Mouse (Mus musculus) regulatory T cell (primary cell): ENCODE results near the gene Jade2.

Source experiments
- in situ Hi-C: fragments of 300-600 bp; cut with MboI, MseI; formaldehyde crosslinking; loops from one replicate; pipeline ENCODE4 v1.15.1; 2025; ENCODE audit warnings: high pct_unique_total_duplicates

Gene Jade2

GRCm38 (mm10) chr11:51835598-51835997 is 21.9 kb downstream of the Jade2 start:
- in situ Hi-C loops: no loop called here

DNA sequence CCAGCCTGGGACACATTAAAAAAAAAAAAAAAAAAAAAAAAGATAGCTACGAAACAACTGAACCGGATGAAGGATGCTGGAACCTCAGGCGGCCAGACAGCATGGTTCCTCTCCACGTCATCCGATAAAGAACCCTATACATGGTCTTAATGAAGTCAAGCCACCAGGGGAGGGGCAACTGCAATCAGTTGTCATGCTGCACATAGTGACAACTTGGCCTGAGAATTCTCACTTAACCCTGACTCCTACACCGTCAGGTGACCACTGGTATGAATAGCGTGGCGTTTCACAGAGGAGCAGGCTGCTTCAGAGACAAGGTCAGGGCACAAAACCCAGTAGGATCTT is 23.4 kb downstream of the Jade2 start:
- in situ Hi-C loops: no loop called here

GRCm38 (mm10) chr11:51833393-51834066 is 23.9 kb downstream of the Jade2 start:
- in situ Hi-C loops: no loop called here

- in situ Hi-C loops: no loop called here
Observed at GRCm38 (mm10) chr11:51832992-51833391, 24.5 kb downstream of the Jade2 start.

GRCm38 (mm10) chr11:51831962-51832909 is 25.2 kb downstream of the Jade2 start:
- in situ Hi-C loops: no loop called here

DNA sequence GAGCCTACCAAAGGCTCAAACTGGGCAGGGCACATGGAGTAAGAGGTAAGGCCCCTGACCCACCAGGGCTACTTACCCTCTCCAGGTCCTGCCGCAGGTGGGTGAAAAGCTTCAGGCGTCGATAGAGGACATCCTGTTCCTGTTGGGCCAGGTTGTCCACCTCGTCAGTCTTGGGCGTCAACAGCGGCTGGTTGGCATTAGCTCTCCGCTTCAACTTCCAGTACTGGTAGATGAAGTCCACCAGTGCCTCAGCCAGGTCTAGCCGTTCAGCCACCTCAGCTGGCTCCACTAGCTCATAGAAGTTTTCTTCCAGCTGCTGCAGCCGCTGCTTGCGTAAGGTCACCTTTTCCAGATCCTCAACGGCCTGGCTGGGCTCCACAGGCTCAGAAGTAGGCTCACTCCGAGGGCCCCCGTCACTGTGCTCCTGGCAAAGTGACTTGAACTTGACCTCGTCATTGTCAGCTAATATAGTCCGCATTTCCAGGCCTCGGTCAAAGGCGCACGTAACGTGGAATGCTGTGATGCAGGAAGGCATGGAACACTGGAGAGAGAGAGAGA is 32.5 kb downstream of the Jade2 start:
- in situ Hi-C loops: loop anchor here (5.0 kb wide), 2 partner anchors 32 to 142 kb away; partner anchors contain the start of genes Cdkn2aipnl and Jade2

GRCm38 (mm10) chr11:51823963-51824753 is 33.3 kb downstream of the Jade2 start:
- in situ Hi-C loops: loop anchor here (5.0 kb wide), 2 partner anchors 33 to 143 kb away; partner anchors contain the start of genes Cdkn2aipnl and Jade2

GRCm38 (mm10) chr11:51823271-51823670 is 34.2 kb downstream of the Jade2 start:
- in situ Hi-C loops: loop anchor here (5.0 kb wide), 2 partner anchors 34 to 144 kb away; partner anchors contain the start of genes Cdkn2aipnl and Jade2

- in situ Hi-C loops: loop anchor here (5.0 kb wide), 2 partner anchors 35 to 145 kb away; partner anchors contain the start of genes Cdkn2aipnl and Jade2
Observed at GRCm38 (mm10) chr11:51822736-51823135, 34.7 kb downstream of the Jade2 start.

DNA sequence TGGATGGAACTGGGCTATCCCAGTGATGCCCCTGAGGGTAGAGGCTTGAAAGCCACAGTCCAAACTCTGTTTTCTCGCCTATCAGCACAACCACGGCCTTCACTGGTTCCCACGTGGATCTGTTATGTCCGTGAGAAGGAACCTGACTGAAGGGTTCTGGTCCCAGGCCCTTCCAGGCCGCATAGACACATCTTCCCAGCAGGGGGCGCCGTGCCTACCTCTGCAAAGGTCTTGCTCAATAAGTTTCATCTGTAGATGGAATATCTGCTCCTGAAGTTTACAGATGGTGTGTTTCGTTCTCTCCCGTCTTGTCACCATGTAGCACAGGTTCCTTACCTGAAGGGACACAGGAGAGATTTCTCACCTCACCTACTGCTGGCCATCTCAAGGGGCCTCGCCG is 36.6 kb downstream of the Jade2 start:
- in situ Hi-C loops: loop anchor here (5.0 kb wide), 2 partner anchors 36 to 146 kb away; partner anchors contain the start of genes Cdkn2aipnl and Jade2

- in situ Hi-C loops: loop anchor here (5.0 kb wide), 2 partner anchors 37 to 147 kb away; partner anchors contain the start of genes Cdkn2aipnl and Jade2
Observed at GRCm38 (mm10) chr11:51819964-51820363, 37.5 kb downstream of the Jade2 start.

- in situ Hi-C loops: no loop called here
Observed at GRCm38 (mm10) chr11:51818837-51819236, 38.6 kb downstream of the Jade2 start.

- in situ Hi-C loops: no loop called here
Observed at GRCm38 (mm10) chr11:51817756-51818155, 39.7 kb downstream of the Jade2 start.

- in situ Hi-C loops: no loop called here
Observed at GRCm38 (mm10) chr11:51812022-51812546, 45.4 kb downstream of the Jade2 start.

- in situ Hi-C loops: no loop called here
Observed at GRCm38 (mm10) chr11:51811230-51811629, 46.2 kb downstream of the Jade2 start.

DNA sequence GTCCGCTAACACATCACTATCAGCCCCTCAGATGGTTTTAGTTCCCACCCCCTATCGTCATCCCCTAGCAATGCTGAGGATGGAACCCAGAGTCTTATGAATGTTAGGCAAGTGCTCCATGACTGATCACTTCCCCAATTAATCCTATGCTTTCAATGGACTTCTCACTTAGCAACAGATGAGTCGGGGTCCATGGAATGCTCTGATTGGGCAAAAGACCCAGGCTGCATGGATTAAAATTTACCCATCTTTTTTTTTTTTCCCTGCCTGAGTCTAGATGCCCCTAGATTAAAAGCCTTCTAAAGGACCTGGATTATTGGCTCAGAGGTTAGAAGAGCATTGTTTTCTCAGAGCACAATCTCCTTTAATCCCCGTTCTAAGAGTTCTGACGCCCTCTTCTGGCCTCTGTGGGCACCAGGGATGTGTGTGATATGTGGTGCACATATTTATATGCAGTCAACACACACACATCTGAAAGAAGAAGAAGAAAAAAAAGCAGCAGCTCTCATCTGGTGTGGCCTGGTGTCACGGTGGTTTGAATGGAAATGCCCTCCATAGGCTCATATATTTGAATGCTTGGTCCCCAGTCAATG is 47.7 kb downstream of the Jade2 start:
- in situ Hi-C loops: no loop called here

DNA sequence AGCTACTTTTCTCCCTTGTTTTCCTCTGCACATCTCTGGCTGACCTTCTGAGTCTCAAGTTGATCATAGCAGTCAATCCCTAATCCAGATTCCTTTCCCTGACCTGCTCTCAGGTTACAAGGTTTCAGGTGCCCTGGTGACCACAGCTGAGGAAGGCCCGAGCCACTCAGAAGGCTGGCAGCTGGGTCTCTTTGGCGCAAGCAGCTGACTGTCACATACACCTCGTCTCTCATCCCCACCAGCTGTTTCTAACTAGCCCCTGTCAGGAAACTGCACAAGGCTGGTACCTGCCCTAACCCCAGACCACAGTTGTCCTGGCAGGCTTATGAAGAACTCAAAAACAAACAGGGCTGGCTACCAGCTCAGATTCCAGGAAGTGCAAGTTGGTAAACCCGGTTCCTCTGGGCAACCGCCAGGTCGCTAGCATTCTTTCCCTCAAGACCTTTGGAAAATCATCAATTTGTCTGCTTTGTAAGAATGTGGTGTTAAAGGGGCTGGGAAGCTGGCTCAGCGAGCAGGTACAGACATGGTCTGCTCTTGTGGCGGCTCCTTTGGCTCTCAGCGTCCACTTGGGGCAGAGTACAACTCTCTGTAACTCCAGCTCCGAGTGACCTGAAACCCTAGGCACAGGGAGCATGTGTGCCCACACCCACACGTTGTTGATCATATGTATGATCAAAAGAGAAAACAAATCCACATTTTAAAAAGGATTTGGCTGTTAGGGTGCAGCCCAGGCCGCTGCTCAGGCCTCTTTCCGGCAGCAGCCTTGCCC is 50.2 kb downstream of the Jade2 start:
- in situ Hi-C loops: no loop called here

GRCm38 (mm10) chr11:51805221-51805981 is 52.1 kb downstream of the Jade2 start:
- in situ Hi-C loops: no loop called here
